Mouse (Mus musculus) heart, adult 2 months (tissue): ENCODE measurements around the gene Gpm6a.

ENCODE experiments used
- CTCF ChIP-seq: fragments of 200-600 bp; IDR thresholded peaks from 2 replicates; pipeline ENCODE4 v1.8.1; 2022; ENCODE audit warnings: antibody characterized with exemption, mild to moderate bottlenecking, moderate library complexity
- EP300 ChIP-seq: fragments of 200-500 bp; IDR thresholded peaks from 2 replicates; pipeline ENCODE4 v1.6.1; 2011; ENCODE audit warnings: low read depth, low read length, control low read depth; ENCODE audit not compliant: insufficient read depth
- POLR2A ChIP-seq: fragments of 200-500 bp; IDR thresholded peaks from 2 replicates; pipeline ENCODE4 v1.6.1; 2011; ENCODE audit warnings: mild to moderate bottlenecking, low read depth, low read length, control low read depth; ENCODE audit not compliant: insufficient read depth

- TF ChIP-seq CTCF (no peak), EP300 (no peak), POLR2A (no peak)
Measured at GRCm38 (mm10) chr8:54917710-54918109, 36.9 kb upstream of the Gpm6a start.
